Mouse (Mus musculus) bone marrow, adult 2 months (tissue): ENCODE data around the gene Gapt. TPM values are rescaled to one million over a fixed set of nuclear protein-coding genes. Genes with fewer than 3 reads are reported as not detected.

Source experiments
- H3K27ac ChIP-seq: fragments of 200-500 bp; 2 replicates; pipeline ENCODE4 v1.5.1; 2012; ENCODE audit warnings: low read depth, mild to moderate bottlenecking, control low read depth, inconsistent platforms, low read length; ENCODE audit not compliant: control insufficient read depth, poor library complexity, insufficient read depth
- H3K4me1 ChIP-seq: fragments of 200-500 bp; 2 replicates; pipeline ENCODE4 v1.6.1; 2011; ENCODE audit warnings: low read length; ENCODE audit not compliant: control insufficient read depth, insufficient read depth
- H3K4me3 ChIP-seq: fragments of 200-500 bp; replicated peaks from 2 replicates; pipeline ENCODE3; 2011; ENCODE audit warnings: mild to moderate bottlenecking, low read depth, low read length, control low read depth; ENCODE audit not compliant: control insufficient read depth
- CTCF ChIP-seq: fragments of 200-500 bp; IDR thresholded peaks from 2 replicates; pipeline ENCODE4 v1.5.1; 2011; ENCODE audit warnings: low read length, control low read depth; ENCODE audit not compliant: control insufficient read depth, insufficient read depth
- POLR2A ChIP-seq: fragments of 200-500 bp; IDR thresholded peaks from 2 replicates; pipeline ENCODE4 v1.6.1; 2011; ENCODE audit warnings: low read depth, mild to moderate bottlenecking, control low read depth, low read length, borderline replicate concordance; ENCODE audit not compliant: control insufficient read depth
- WGBS: fragments of 180-500 bp; shearing (Covaris S2); methylation state at CpG from one replicate; pipeline ENCODE4 v1.1.7; 2018; 5-methylcytosine and 5-hydroxymethylcytosine counted together
- polyA plus RNA-seq: library from polyadenylated mRNA; stranded (reverse); fragments of >200 nt; gene quantifications from 2 replicates; pipeline ENCODE4 v1.2.4, GENCODE M21; 2011; ENCODE audit warnings: low replicate concordance; ENCODE audit not compliant: missing spikeins, insufficient read depth, insufficient read length

Gapt gene
- polyA plus RNA-seq, 1 experiment = 8.2 TPM

- Histone ChIP-seq H3K4me1 (no peaks in the 10 kb centered on the region; the same call in 1 of the 2 replicates), H3K4me3 (no peak overlapping the region), H3K27ac (no peak overlapping the region)
- WGBS = 15% methylated on average over 21 of the region's 21 CpGs
- no peak for TF ChIP-seq POLR2A
- TF ChIP-seq CTCF = no peak
Measured at GRCm38 (mm10) chr13:110395916-110396685, 39.1 kb upstream of the Gapt start.

- Histone ChIP-seq H3K27ac (no peak overlapping the region), H3K4me3 (peak overlapping the region; percentile 62), H3K4me1 (no peaks in the 10 kb centered on the region; the same call in 1 of the 2 replicates)
- TF ChIP-seq POLR2A (no peak), CTCF (no peak)
- 2% methylated on average over 41 of the region's 41 CpGs for WGBS
Measured at GRCm38 (mm10) chr13:110395179-110395794, 38.3 kb upstream of the Gapt start.

- Histone ChIP-seq H3K4me1 (no peaks in the 10 kb centered on the region; the same call in 1 of the 2 replicates), H3K4me3 (peak within 1 kb of the TSS; percentile 62), H3K27ac (peak within 1 kb of the TSS; percentile 16; the same call in 1 of the 2 replicates)
- WGBS = under 1% methylated on average over 71 of the region's 71 CpGs
- TF ChIP-seq CTCF (peak; percentile 31; the same call in 1 of the 2 replicates), POLR2A (peak; percentile 94)
Measured at GRCm38 (mm10) chr13:110394291-110395178, 37.5 kb upstream of the Gapt start, which contains the start of gene Plk2. Gene Plk2 (plus strand): TSS chr13:110395046.

- 50% methylated on average over 3 of the region's 3 CpGs for WGBS
- Histone ChIP-seq H3K4me1 (no peaks in the 10 kb centered on the region; the same call in 1 of the 2 replicates), H3K27ac (no peak overlapping the region), H3K4me3 (no peak overlapping the region)
- TF ChIP-seq CTCF (no peak), POLR2A (no peak)
Measured at GRCm38 (mm10) chr13:110392631-110393030, 35.6 kb upstream of the Gapt start.

DNA sequence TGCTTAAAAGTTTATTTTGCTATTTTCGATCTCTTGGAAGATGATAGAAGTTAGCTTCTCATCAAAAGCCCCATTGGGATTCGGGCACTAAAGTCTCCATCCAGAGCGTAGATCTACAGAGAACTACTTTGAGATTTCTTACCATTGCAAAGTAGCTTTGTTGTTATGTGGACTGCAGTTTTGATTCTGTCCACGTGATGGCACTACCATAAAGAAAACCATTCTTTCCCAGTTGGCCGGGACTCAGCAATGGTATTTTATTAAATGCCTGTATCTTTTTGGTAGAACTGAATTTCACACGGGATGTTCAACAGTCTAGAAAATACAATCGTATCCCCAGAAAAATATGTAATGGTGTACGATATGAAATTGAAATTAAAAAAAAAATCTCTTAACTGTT is 35.2 kb upstream of the Gapt start:
- Histone ChIP-seq H3K4me3 (no peak overlapping the region), H3K27ac (no peak overlapping the region), H3K4me1 (no peaks in the 10 kb centered on the region; the same call in 1 of the 2 replicates)
- 12% methylated on average over 8 of the region's 8 CpGs for WGBS
- TF ChIP-seq CTCF = no peak

DNA sequence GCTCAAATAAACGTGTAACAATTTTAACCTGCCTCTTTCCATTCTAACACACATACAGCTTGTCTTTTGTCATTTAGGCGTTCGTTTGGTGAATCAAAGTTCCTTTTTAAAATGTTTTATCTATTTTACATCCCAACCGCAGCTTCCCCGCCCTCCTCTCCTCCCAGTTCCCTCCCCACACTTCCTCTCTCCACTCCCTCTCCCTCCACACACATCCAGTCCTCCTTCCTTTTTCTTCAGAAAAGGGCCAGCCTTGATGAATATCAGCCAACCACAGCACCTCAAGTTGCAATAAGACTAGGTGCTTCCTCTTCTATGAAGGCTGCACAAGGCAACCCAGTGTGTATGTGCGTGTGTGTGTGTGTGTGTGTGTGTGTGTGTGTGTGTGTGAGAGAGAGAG is 27.5 kb upstream of the Gapt start:
- no peak for TF ChIP-seq POLR2A
- TF ChIP-seq CTCF = no peak
- no peaks in the 10 kb centered on the region for H3K4me1 ChIP-seq
- WGBS = under 1% methylated on average over 6 of the region's 6 CpGs
- no peak overlapping the region for H3K27ac ChIP-seq
- H3K4me3 ChIP-seq = no peak overlapping the region

GRCm38 (mm10) chr13:110382447-110382901 is 25.5 kb upstream of the Gapt start:
- no peak for TF ChIP-seq CTCF
- TF ChIP-seq POLR2A = no peak
- H3K4me3 ChIP-seq = no peak overlapping the region
- H3K27ac ChIP-seq = no peak overlapping the region
- WGBS = 17% methylated on average over 5 of the region's 5 CpGs
- H3K4me1 ChIP-seq = no peaks in the 10 kb centered on the region

- Histone ChIP-seq H3K4me3 (no peak overlapping the region), H3K4me1 (peaks cover 3% of the 10 kb centered on the region; the same call in 1 of the 2 replicates), H3K27ac (no peak overlapping the region)
- 80% methylated on average over 1 of the region's 1 CpGs for WGBS
- TF ChIP-seq CTCF (no peak), POLR2A (no peak)
Measured at GRCm38 (mm10) chr13:110369673-110370072, 12.7 kb upstream of the Gapt start.
